Mouse (Mus musculus) lung, embryonic 14.5 days (tissue): Measurements from ENCODE around the gene Hist1h2bn. TPM values are rescaled to one million over a fixed set of nuclear protein-coding genes. Genes with fewer than 3 reads are reported as not detected.
"Not testable (repeated sequence)": the region's sequence is repeated elsewhere in the genome, so short reads cannot be mapped to it uniquely, and the experiment has no call there.

Experiments
- ATAC-seq: fragments of 200-750 bp; cut with Nextera tagmentation; 2 replicates; pipeline ENCODE4 v1.8.0; 2017; ENCODE audit warnings: mild to moderate bottlenecking, moderate TSS enrichment, moderate library complexity; ENCODE audit not compliant: insufficient read depth
- DNase-seq: peaks from one replicate; pipeline ENCODE4 v3.0.0-alpha.2; 2015
- H3K27ac ChIP-seq: fragments of 300-500 bp; sonication (generic); 2 replicates; pipeline ENCODE4 v1.5.1; 2014; ENCODE audit warnings: low read depth, mild to moderate bottlenecking, moderate library complexity
- H3K27me3 ChIP-seq: fragments of 300-500 bp; sonication (generic); 2 replicates; pipeline ENCODE4 v1.6.1; 2014; ENCODE audit warnings: low read length, control low read depth; ENCODE audit not compliant: insufficient read depth
- H3K36me3 ChIP-seq: fragments of 300-500 bp; sonication (generic); 2 replicates; pipeline ENCODE4 v1.6.1; 2014; ENCODE audit warnings: control low read depth; ENCODE audit not compliant: insufficient read depth
- H3K4me1 ChIP-seq: fragments of 300-500 bp; sonication (generic); 2 replicates; pipeline ENCODE4 v1.6.1; 2014; ENCODE audit warnings: antibody characterized with exemption, control low read depth; ENCODE audit not compliant: insufficient read depth
- H3K4me2 ChIP-seq: fragments of 300-500 bp; sonication (generic); 2 replicates; pipeline ENCODE4 v1.6.1; 2014; ENCODE audit warnings: mild to moderate bottlenecking
- H3K4me3 ChIP-seq: fragments of 300-500 bp; sonication (generic); 2 replicates; pipeline ENCODE4 v1.5.1; 2014; ENCODE audit warnings: low read depth, low read length
- H3K9ac ChIP-seq: fragments of 300-500 bp; sonication (generic); 2 replicates; pipeline ENCODE4 v1.6.1; 2014
- H3K9me3 ChIP-seq: fragments of 300-500 bp; sonication (generic); 2 replicates; pipeline ENCODE4 v1.6.1; 2016; ENCODE audit warnings: low read depth, low read length, control low read depth
- CTCF ChIP-seq: IDR thresholded peaks from 2 replicates; pipeline ENCODE4 v1.5.1; 2016; ENCODE audit warnings: antibody characterized with exemption, low read depth
- WGBS: fragments of 180-500 bp; shearing (Covaris S2); extraction: QIAGEN DNeasy Blood & Tissue Kit; methylation state at CpG from one replicate; pipeline ENCODE4 v1.1.7; 2014; 5-methylcytosine and 5-hydroxymethylcytosine counted together
- polyA plus RNA-seq: library from polyadenylated mRNA; unstranded; fragments of >200 nt; fragmentation: Nextera tagmentation; extraction: Ambion mirVana; gene quantifications from 2 replicates; pipeline ENCODE4 v1.2.1, GENCODE M21; 2014

Gene Hist1h2bn
- polyA plus RNA-seq, 1 experiment from 2014 or later = 3.1 TPM

DNA sequence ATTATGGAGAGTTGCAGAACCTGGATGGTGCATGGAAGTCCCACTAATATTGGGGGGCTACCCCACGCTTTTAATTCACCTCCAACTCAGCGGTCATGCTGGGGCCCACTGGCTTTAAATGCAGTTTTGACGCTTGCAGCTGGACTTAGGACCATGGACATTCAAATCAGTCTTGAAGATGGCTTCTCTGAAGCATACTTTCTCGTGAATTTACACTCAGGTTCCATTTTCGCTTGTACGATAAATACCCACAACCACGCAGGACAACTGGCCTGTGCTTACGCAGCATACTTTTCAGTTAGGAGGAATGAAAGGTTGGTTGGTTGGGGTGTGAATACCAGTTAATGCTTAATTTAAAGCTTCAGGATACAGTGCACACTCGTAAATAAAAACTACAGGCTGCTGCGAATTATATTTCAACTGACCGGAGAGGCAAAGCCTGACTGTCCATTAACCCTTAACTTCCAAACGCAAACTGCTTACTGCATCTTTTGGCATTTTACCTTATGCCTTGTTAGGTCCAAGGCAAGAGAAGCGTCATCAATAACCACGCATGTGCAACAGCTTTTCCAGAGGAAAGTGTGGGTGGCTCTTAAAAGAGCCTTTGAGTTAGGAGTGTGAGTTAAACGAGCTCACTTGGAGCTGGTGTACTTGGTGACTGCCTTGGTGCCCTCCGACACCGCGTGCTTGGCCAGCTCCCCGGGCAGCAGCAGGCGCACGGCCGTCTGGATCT, 38.6 kb upstream of the Hist1h2bn start:
- Histone ChIP-seq H3K9me3 (no peaks in the 10 kb centered on the region), H3K27ac (peak overlapping the region; percentile 98), H3K4me3 (peak overlapping the region; percentile 33), H3K27me3 (no peaks in the 10 kb centered on the region), H3K9ac (peak overlapping the region; percentile 55), H3K36me3 (no peaks in the 10 kb centered on the region), H3K4me1 (peaks cover 4% of the 10 kb centered on the region), H3K4me2 (peak overlapping the region; percentile 86)
- WGBS = under 1% methylated on average over 19 of the region's 22 CpGs
- peak; percentile 64 for DNase-seq
- no peak for TF ChIP-seq CTCF
- no peak for ATAC-seq

DNA sequence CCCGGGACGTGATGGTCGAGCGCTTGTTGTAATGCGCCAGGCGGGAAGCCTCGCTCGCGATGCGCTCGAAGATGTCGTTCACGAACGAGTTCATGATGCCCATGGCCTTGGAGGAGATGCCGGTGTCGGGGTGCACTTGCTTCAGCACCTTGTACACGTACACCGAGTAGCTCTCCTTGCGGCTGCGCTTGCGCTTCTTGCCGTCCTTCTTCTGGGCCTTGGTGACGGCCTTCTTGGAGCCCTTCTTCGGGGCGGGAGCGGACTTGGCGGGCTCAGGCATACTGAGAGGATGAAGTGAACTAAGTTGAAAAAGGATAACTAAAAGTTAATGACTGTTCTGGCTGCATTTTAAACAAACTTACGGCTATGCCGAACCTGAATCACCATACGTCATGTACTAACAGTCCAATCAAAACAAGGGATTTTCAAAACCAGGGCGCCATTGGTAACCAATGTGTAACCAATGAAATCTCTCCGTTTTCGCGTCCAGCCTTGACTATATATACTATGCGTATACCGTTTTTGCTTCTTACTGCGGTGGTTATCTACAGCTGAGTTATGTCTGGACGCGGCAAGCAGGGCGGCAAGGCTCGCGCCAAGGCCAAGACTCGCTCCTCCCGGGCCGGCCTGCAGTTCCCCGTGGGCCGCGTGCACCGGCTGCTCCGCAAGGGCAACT, 37.9 kb upstream of the Hist1h2bn start, which contains the start of the genes Hist1h2bl and Hist1h2ai:
Gene Hist1h2bl, minus strand, starts transcription at position 280 of the 676 bp plus-strand sequence.
Gene Hist1h2ai, plus strand, starts transcription at position 559 of the 676 bp plus-strand sequence.
- Histone ChIP-seq H3K9ac (peak within 1 kb of the TSS; percentile 81), H3K27ac (peak within 1 kb of the TSS; percentile 98), H3K4me3 (peak within 1 kb of the TSS; percentile 47), H3K4me2 (peak within 1 kb of the TSS; percentile 86)
- DNase-seq (peak; percentile 99), ATAC-seq (peak; percentile 90)
- WGBS = under 1% methylated on average over 24 of the region's 50 CpGs
- not testable (repeated sequence) for H3K27me3 ChIP-seq, H3K36me3 ChIP-seq, H3K9me3 ChIP-seq, H3K4me1 ChIP-seq

DNA sequence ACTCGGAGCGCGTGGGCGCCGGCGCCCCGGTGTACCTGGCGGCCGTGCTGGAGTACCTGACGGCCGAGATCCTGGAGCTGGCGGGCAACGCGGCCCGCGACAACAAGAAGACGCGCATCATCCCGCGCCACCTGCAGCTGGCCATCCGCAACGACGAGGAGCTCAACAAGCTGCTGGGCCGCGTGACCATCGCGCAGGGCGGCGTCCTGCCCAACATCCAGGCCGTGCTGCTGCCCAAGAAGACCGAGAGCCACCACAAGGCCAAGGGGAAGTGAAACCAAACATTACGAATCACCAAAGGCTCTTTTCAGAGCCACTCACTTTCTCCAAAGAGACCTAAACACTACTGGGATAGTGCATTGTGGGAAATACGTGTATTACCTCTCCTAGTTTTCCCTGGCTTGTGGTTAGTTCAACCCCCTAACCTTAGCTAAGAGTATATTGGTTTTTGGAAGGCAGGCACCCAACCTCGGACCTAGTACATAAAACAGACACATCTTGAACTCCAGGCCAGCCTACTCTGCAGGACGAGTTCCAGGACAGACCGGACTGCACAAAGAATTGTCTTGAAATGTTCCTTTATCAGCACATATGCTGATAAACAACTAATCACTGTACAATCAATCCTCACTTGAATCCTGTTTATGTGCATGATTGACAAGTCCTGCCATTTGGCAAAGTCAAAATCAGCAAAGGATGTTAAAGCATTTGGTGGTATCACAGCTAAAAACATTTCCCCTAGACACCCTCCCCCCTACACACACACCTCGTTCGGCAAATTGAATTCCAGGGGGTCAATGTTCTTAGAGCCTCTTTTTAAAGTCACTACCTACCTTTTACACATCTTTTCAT, 37.2 kb upstream of the Hist1h2bn start:
- peak overlapping the region; percentile 81 for H3K9ac ChIP-seq
- DNase-seq (peak; percentile 76), ATAC-seq (peak; percentile 4; the same call in 1 of the 2 replicates)
- peak overlapping the region; percentile 86 for H3K4me2 ChIP-seq
- H3K27ac ChIP-seq = peak overlapping the region; percentile 98
- not testable (repeated sequence) for H3K27me3 ChIP-seq, H3K9me3 ChIP-seq, H3K4me1 ChIP-seq, H3K36me3 ChIP-seq
- under 1% methylated on average over 9 of the region's 38 CpGs for WGBS
- peak overlapping the region; percentile 47 for H3K4me3 ChIP-seq

DNA sequence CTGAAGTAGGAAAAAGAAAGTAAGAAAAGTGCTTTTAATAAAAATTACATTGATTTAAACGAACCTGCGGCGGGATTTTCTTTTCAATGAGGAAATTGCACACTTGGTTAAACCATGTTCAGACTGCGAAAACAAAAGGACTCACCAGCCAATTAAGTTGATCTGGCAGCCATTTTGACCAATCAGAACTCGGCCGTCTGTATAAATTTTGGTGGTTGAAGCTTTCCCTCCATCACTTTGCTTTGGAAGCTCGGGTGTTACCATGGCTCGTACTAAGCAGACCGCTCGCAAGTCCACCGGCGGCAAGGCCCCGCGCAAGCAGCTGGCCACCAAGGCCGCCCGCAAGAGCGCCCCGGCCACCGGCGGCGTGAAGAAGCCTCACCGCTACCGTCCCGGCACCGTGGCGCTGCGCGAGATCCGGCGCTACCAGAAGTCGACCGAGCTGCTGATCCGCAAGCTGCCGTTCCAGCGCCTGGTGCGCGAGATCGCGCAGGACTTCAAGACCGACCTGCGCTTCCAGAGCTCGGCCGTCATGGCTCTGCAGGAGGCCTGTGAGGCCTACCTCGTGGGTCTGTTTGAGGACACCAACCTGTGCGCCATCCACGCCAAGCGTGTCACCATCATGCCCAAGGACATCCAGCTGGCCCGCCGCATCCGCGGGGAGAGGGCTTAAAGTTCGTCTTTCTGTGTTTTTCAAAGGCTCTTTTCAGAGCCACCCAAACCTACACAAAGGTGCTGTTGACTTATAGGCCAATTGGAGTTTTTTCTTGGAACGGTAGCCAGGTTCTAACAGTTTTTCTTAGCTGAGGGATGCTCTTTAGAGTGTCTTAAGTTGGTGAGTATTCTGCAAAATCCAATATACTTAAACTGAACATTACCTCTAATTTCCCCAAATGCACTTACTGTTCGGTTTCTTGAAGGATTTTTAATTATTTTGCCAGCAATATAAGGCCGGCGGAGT, 36.2 kb upstream of the Hist1h2bn start, which contains the start of gene Hist1h3h:
Gene Hist1h3h, plus strand, starts transcription at position 263 of the 961 bp plus-strand sequence.
- not testable (repeated sequence) for H3K9me3 ChIP-seq, H3K4me1 ChIP-seq, H3K27me3 ChIP-seq, H3K36me3 ChIP-seq
- peak within 1 kb of the TSS; percentile 86 for H3K4me2 ChIP-seq
- peak within 1 kb of the TSS; percentile 81 for H3K9ac ChIP-seq
- ATAC-seq (peak; percentile 31), DNase-seq (peak; percentile 98)
- H3K4me3 ChIP-seq = peak within 1 kb of the TSS; percentile 47
- WGBS = under 1% methylated on average over 26 of the region's 56 CpGs
- peak within 1 kb of the TSS; percentile 98 for H3K27ac ChIP-seq

DNA sequence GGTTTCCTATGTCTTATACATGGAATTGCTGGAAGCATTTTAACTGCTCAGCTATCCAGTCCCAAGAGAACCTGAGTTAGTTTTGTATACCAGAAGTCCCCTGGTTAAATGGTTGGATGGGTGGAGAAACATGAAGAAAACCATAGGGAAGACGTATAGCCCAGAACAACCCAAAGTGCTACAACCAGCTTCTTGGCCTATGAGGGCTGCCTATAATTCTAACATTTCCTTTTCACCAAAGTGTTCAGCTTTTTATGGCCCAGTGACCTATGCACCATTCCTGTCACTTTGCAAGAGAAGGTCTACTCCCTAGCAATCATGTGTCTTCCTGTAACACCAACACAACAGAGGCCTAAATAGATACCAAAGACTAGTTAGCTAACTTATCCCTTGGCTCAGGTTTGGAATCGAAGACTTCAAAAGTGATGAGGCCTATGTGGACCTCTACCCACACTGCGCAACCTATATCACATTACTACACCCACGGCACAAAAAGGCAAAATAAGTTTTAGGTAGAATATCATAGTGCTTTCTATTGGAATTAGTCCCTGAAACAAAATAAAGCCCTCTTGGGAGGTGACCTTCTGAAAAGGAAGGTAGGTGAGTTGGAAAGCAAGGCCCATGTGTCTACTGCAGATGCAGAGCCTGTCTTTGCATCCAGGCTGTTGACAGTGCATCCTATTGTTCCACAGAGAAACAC, 35.4 kb upstream of the Hist1h2bn start:
- DNase-seq = peak; percentile 57
- H3K9me3 ChIP-seq = no peaks in the 10 kb centered on the region
- WGBS = 46% methylated on average over 4 of the region's 4 CpGs
- H3K4me1 ChIP-seq = peaks cover 8% of the 10 kb centered on the region
- no peaks in the 10 kb centered on the region for H3K36me3 ChIP-seq
- H3K4me2 ChIP-seq = peak overlapping the region; percentile 83
- peak overlapping the region; percentile 47 for H3K4me3 ChIP-seq
- H3K9ac ChIP-seq = peak overlapping the region; percentile 80
- peak overlapping the region; percentile 96 for H3K27ac ChIP-seq
- ATAC-seq = no peak
- no peaks in the 10 kb centered on the region for H3K27me3 ChIP-seq
- TF ChIP-seq CTCF = no peak

DNA sequence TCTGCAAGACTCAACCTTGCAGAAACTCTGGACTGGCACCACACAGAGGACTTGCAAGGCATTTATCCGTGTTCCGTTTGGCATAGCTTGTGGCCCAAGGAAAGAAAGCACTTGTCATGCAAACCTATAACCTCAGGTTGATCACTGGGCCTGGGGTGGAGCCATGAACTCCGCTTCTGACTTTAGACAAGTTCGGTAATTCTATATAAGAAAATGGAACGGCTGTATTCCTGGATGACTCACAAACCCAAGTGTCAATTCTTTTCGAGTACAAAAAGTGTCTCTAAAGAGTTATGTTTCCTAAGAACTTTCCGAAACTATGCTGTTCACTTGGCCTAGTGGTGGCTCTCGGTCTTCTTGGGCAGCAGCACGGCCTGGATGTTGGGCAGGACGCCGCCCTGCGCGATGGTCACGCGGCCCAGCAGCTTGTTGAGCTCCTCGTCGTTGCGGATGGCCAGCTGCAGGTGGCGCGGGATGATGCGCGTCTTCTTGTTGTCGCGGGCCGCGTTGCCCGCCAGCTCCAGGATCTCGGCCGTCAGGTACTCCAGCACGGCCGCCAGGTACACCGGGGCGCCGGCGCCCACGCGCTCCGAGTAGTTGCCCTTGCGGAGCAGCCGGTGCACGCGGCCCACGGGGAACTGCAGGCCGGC, 32.7 kb upstream of the Hist1h2bn start:
- H3K4me1 ChIP-seq, H3K27me3 ChIP-seq, H3K36me3 ChIP-seq, H3K9me3 ChIP-seq: not testable (repeated sequence)
- DNase-seq (peak; percentile 56), ATAC-seq (peak; percentile 33)
- Histone ChIP-seq H3K4me2 (peak overlapping the region; percentile 69), H3K9ac (peak overlapping the region; percentile 56), H3K4me3 (peak overlapping the region; percentile 34), H3K27ac (peak overlapping the region; percentile 92)
- WGBS = under 1% methylated on average over 21 of the region's 44 CpGs

DNA sequence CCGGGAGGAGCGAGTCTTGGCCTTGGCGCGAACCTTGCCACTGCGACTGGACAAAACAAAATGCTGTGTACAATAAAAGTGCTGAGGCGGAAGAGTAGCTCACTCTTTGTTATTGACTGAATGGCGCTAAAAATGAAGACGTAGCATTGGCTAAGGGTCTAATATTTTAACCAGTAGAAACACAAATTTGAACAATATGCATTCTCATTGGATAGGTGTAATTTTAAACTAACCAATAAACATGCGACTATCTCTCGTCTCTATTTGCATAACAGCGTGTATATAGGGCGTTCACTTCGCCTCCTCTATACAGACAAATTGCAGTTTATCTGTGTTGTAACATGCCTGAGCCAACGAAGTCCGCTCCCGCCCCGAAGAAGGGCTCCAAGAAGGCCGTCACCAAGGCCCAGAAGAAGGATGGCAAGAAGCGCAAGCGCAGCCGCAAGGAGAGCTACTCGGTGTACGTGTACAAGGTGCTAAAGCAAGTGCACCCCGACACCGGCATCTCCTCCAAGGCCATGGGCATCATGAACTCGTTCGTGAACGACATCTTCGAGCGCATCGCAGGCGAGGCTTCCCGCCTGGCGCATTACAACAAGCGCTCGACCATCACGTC, 32.1 kb upstream of the Hist1h2bn start, which contains the start of gene Hist1h2bm:
Gene Hist1h2bm, plus strand, starts transcription at position 288 of the 616 bp plus-strand sequence.
- peak within 1 kb of the TSS; percentile 34 for H3K4me3 ChIP-seq
- peak within 1 kb of the TSS; percentile 56 for H3K9ac ChIP-seq
- not testable (repeated sequence) for H3K36me3 ChIP-seq, H3K4me1 ChIP-seq, H3K27me3 ChIP-seq, H3K9me3 ChIP-seq
- ATAC-seq (peak; percentile 97), DNase-seq (peak; percentile 96)
- H3K4me2 ChIP-seq = peak within 1 kb of the TSS; percentile 69
- H3K27ac ChIP-seq = peak within 1 kb of the TSS; percentile 92
- WGBS = under 1% methylated on average over 36 of the region's 37 CpGs
